Mouse (Mus musculus): ENCODE data around the gene Etl4. TPM values are rescaled to one million over a fixed set of nuclear protein-coding genes. Genes with fewer than 3 reads are reported as not detected.

The Etl4 gene
- polyA plus RNA-seq, 1 experiment, result 45.6 TPM

DNA sequence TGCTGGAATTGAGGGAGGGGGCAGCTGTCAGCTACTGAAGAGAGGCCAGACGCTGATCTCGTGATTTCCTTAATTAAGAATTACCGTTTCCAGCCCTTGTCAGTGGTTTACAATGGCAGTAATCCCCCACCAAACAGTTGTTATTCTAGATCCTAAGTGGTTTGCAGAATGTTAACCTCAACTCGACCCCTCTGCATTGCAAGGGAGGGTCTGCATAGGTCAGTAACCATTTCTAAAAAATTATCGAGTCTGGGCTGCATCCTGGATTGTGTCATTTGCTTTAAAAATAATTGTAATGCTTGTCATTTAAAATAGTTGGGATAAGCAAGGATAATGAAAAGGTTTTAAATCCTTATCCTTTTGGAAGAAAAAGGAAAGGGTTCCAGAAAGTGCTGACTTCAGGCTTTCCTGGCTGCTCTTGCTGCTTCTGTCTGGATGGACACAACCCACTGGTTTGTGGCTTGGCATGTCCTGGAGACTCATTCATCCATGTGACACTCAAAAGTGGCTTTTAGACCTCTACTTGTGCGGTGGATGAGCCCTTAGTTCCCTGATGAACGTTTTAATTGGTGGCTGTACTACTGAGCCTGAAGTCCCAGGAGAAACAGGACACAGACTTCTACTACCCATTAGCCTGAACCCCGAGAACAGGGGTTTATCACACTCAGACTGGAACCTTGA lies 507.5 kb downstream of the Etl4 start:
- Histone ChIP-seq H3K4me1 (ENCODE audit: control insufficient read depth, insufficient read depth, low read length) (no peaks in the 10 kb centered on the region), H3K4me3 (replicated peaks; ENCODE audit: extremely low read depth, low read depth, low read length) (no peak overlapping the region)
- no peak for DNase-seq
- WGBS, result 54% methylated on average over 8 of the region's 8 CpGs
- no peak for TF ChIP-seq POLR2A (IDR thresholded peaks at IDR 0.05; ENCODE audit: borderline replicate concordance, extremely low read depth, low read depth, low read length)
- no peak for TF ChIP-seq CTCF (IDR thresholded peaks at IDR 0.05; ENCODE audit: insufficient read depth, low read length)

- DNase-seq, result no peak
- Histone ChIP-seq H3K4me1 (ENCODE audit: control insufficient read depth, insufficient read depth, low read length) (no peaks in the 10 kb centered on the region), H3K4me3 (replicated peaks; ENCODE audit: extremely low read depth, low read depth, low read length) (no peak overlapping the region)
- WGBS, result 87% methylated on average over 6 of the region's 6 CpGs
- TF ChIP-seq CTCF (IDR thresholded peaks at IDR 0.05; ENCODE audit: insufficient read depth, low read length), result no peak
- TF ChIP-seq POLR2A (IDR thresholded peaks at IDR 0.05; ENCODE audit: borderline replicate concordance, extremely low read depth, low read depth, low read length), result no peak
Observed at GRCm38 (mm10) chr2:20417998-20418397, 508.4 kb downstream of the Etl4 start.

DNA sequence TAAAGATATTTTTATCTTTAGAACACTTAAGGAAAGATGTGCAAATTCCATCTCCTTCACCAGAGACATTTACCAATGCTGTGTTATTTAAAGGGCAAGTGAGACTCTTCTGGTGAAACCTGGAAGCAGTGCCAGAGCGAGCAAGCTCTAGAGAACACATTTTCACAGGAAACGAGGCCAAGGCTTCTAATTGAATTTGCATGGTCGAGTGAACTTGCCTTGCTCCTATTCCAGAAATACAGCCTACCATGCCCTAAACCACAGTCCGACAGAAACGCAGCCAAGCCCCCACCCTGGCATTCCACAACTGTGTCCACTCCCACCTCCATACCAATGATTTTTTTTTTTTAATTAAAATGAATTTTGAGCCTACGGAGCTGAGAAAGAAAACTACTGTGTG lies 510.4 kb downstream of the Etl4 start:
- 66% methylated on average over 6 of the region's 6 CpGs for WGBS
- Histone ChIP-seq H3K4me1 (ENCODE audit: control insufficient read depth, insufficient read depth, low read length) (no peaks in the 10 kb centered on the region), H3K4me3 (replicated peaks; ENCODE audit: extremely low read depth, low read depth, low read length) (no peak overlapping the region)
- TF ChIP-seq CTCF (IDR thresholded peaks at IDR 0.05; ENCODE audit: insufficient read depth, low read length), result no peak
- TF ChIP-seq POLR2A (IDR thresholded peaks at IDR 0.05; ENCODE audit: borderline replicate concordance, extremely low read depth, low read depth, low read length), result no peak
- DNase-seq, result no peak

- no peak for DNase-seq
- H3K4me1 ChIP-seq (ENCODE audit: control insufficient read depth, insufficient read depth, low read length), result no peaks in the 10 kb centered on the region
- WGBS, result 64% methylated on average over 4 of the region's 4 CpGs
- TF ChIP-seq CTCF (IDR thresholded peaks at IDR 0.05; ENCODE audit: insufficient read depth, low read length) (no peak), POLR2A (IDR thresholded peaks at IDR 0.05; ENCODE audit: borderline replicate concordance, extremely low read depth, low read depth, low read length) (no peak)
- no peak overlapping the region for H3K4me3 ChIP-seq (replicated peaks; ENCODE audit: extremely low read depth, low read depth, low read length)
Observed at GRCm38 (mm10) chr2:20422275-20422674, 512.7 kb downstream of the Etl4 start.

GRCm38 (mm10) chr2:20433656-20434055 lies 524.1 kb downstream of the Etl4 start:
- no peaks in the 10 kb centered on the region for H3K4me1 ChIP-seq (ENCODE audit: control insufficient read depth, insufficient read depth, low read length)
- DNase-seq, result no peak
- H3K4me3 ChIP-seq (replicated peaks; ENCODE audit: extremely low read depth, low read depth, low read length), result no peak overlapping the region
- TF ChIP-seq CTCF (IDR thresholded peaks at IDR 0.05; ENCODE audit: insufficient read depth, low read length) (no peak), POLR2A (IDR thresholded peaks at IDR 0.05; ENCODE audit: borderline replicate concordance, extremely low read depth, low read depth, low read length) (no peak)
- WGBS, result 65% methylated on average over 2 of the region's 2 CpGs

DNA sequence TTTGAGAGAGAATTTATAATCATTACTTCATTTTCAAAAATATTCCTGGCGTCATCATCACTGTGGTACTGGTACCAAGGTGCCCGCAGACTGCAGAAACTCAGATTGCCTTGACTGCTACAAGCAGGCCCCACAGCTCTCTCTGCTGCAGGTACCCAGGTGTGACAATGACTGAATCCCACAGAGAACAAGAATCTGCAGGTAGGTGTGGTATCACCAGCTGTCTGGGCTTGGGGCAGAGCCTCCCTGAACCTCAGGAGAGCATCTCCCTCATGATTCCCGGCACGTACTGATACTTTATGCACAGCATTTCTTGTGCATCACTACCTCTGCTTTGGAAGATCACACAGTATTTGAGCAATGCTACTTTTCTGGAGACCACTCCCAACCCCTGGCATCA lies 526.0 kb downstream of the Etl4 start:
- TF ChIP-seq CTCF (IDR thresholded peaks at IDR 0.05; ENCODE audit: insufficient read depth, low read length) (no peak), POLR2A (IDR thresholded peaks at IDR 0.05; ENCODE audit: borderline replicate concordance, extremely low read depth, low read depth, low read length) (no peak)

GRCm38 (mm10) chr2:20442731-20443130 lies 533.2 kb downstream of the Etl4 start:
- Histone ChIP-seq H3K4me3 (replicated peaks; ENCODE audit: extremely low read depth, low read depth, low read length) (no peak overlapping the region), H3K4me1 (ENCODE audit: control insufficient read depth, insufficient read depth, low read length) (peaks cover 12% of the 10 kb centered on the region)
- TF ChIP-seq CTCF (IDR thresholded peaks at IDR 0.05; ENCODE audit: insufficient read depth, low read length), result no peak
- TF ChIP-seq POLR2A (IDR thresholded peaks at IDR 0.05; ENCODE audit: borderline replicate concordance, extremely low read depth, low read depth, low read length), result no peak
- WGBS, result 90% methylated on average over 2 of the region's 2 CpGs
- no peak for DNase-seq

More for the DNA sequence above, 526.0 kb downstream of the Etl4 start:
- Histone ChIP-seq H3K4me3 (replicated peaks; ENCODE audit: extremely low read depth, low read depth, low read length) (no peak overlapping the region), H3K4me1 (ENCODE audit: control insufficient read depth, insufficient read depth, low read length) (no peaks in the 10 kb centered on the region)
- 84% methylated on average over 4 of the region's 4 CpGs for WGBS
- DNase-seq, result no peak

- H3K4me1 ChIP-seq (ENCODE audit: control insufficient read depth, insufficient read depth, low read length), result peaks cover 12% of the 10 kb centered on the region
- no peak for TF ChIP-seq POLR2A (IDR thresholded peaks at IDR 0.05; ENCODE audit: borderline replicate concordance, extremely low read depth, low read depth, low read length)
- TF ChIP-seq CTCF (IDR thresholded peaks at IDR 0.05; ENCODE audit: insufficient read depth, low read length), result no peak
- H3K4me3 ChIP-seq (replicated peaks; ENCODE audit: extremely low read depth, low read depth, low read length), result no peak overlapping the region
- 39% methylated on average over 10 of the region's 10 CpGs for WGBS
- DNase-seq, result no peak
Observed at GRCm38 (mm10) chr2:20443671-20444440, 534.3 kb downstream of the Etl4 start.

DNA sequence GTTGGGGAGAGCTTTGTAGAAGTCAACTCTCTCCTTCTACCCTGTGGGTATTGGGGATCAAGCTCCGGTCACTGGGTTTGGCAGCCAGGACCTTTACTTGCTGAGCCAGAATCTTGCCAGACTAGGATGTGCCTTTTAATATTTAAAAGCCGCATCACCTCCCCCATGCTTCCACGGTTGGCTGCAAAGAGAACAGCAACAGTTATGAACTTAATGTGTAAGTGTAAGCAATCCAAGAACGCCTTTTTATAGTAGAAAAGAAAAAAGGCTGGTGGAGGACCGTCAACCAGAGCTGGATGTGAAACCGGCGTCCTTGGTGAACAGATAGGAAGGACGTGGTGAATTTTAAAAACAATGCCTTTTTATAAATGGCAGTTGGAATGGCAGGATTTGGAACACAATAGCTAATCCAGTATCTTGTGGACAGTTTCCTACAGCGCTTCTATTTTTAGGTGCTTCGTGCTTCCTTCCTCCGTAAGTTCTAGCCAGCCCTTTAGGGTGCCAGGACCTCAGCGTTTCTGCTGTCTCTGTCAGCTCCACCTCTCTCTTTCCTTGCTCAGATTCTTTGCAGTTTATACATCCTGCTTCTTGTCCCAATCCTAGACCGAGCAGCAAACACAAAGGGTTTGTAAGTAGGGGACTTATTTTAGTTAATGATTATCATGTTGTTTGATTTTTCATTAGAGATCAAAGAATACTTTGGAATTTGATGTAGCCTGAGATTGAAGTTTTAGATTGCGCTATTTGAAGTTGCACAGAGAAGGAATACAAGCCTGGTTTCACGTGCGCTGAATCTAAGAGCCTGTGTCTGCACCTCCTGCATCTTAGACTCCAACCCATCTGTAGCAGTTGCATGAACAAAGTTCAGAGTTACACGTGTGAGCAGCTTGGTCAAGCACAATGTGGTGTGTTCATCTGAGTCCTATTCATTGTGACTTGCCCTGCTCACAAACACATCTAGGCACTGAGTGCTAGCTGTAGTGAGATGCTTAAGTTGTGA lies 535.9 kb downstream of the Etl4 start:
- no peak for DNase-seq
- Histone ChIP-seq H3K4me1 (ENCODE audit: control insufficient read depth, insufficient read depth, low read length) (peaks cover 12% of the 10 kb centered on the region), H3K4me3 (replicated peaks; ENCODE audit: extremely low read depth, low read depth, low read length) (no peak overlapping the region)
- TF ChIP-seq CTCF (IDR thresholded peaks at IDR 0.05; ENCODE audit: insufficient read depth, low read length), result no peak
- TF ChIP-seq POLR2A (IDR thresholded peaks at IDR 0.05; ENCODE audit: borderline replicate concordance, extremely low read depth, low read depth, low read length), result no peak
- WGBS, result 14% methylated on average over 17 of the region's 17 CpGs

Data from lung, adult 2 months (tissue).